Mouse (Mus musculus): ENCODE data around the gene Plxnb3. TPM values are rescaled to one million over a fixed set of nuclear protein-coding genes. Genes with fewer than 3 reads are reported as not detected.
A peak's percentile ranks its signal among the peaks of the same experiment; 100 is the strongest.
"Not testable (repeated sequence)": the region's sequence is repeated elsewhere in the genome, so short reads cannot be mapped to it uniquely, and the experiment has no call there.

Plxnb3 gene
- polyA plus RNA-seq, 1 experiment from 2014 or later, result 0.12 TPM

DNA sequence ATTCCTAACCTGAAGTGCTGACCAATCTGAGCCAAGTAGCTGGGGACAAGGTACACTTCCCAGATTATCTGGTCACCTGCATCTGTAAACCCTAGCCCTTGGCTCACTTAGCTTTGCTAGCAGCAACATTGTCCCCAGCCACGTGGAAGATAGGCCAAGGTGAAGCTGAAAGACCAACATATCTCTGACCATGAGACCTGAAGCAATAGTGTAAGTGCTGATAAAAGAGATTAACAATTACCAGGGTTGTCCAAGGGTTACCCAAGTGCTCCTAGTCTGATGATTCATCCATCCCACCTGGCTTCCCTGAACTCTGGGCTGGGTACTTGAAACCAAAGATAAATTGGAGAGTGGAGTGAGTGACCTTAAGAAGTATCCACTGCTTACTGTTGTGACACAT is 26.0 kb upstream of the Plxnb3 start:
- ATAC-seq (ENCODE audit: low FRiP score, low TSS enrichment), result no peak

DNA sequence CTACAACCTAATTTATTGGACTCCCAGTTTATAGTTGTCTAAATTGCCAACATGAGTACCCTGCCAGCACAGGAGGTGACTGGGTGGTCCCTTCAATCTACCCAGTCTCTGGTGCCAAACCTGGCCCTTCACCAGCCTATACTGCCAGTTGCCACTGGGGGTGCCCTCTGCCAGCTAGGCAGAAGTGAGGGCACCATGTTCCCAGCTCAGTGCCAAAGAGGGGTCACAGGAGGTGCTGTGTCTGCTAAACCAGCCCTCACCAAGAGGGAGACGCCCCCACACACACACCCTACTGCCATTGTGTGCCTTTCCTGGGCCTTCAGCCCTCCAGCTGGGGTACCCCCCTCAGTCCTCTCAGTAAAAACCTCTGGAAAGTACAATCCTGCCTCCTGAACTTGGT is 18.7 kb upstream of the Plxnb3 start:
- Histone ChIP-seq H3K4me2 (ENCODE audit: low read length) (no peak overlapping the region), H3K4me1 (ENCODE audit: control insufficient read depth, insufficient read depth, low read length) (no peaks in the 10 kb centered on the region), H3K27me3 (ENCODE audit: control insufficient read depth, insufficient read depth, low read length) (no peaks in the 10 kb centered on the region), H3K27ac (replicated peaks; ENCODE audit: low read depth, low read length) (no peak overlapping the region), H3K36me3 (ENCODE audit: control insufficient read depth, insufficient read depth, low read length) (no peaks in the 10 kb centered on the region), H3K4me3 (replicated peaks; ENCODE audit: low read depth, low read length) (no peak overlapping the region), H3K9me3 (ENCODE audit: control insufficient read depth, low read length) (no peaks in the 10 kb centered on the region), H3K9ac (replicated peaks; ENCODE audit: low read length) (no peak overlapping the region)
- 56% methylated on average over 1 of the region's 1 CpGs for WGBS
- ATAC-seq (ENCODE audit: low FRiP score, low TSS enrichment), result no peak
- no peak for DNase-seq

More for the DNA sequence above, 26.0 kb upstream of the Plxnb3 start:
- Histone ChIP-seq H3K9ac (replicated peaks; ENCODE audit: low read length) (no peak overlapping the region), H3K27me3 (ENCODE audit: control insufficient read depth, insufficient read depth, low read length) (no peaks in the 10 kb centered on the region), H3K4me3 (replicated peaks; ENCODE audit: low read depth, low read length) (no peak overlapping the region), H3K36me3 (ENCODE audit: control insufficient read depth, insufficient read depth, low read length) (peaks cover 12% of the 10 kb centered on the region; the same call in 1 of the 2 replicates), H3K27ac (replicated peaks; ENCODE audit: low read depth, low read length) (no peak overlapping the region), H3K4me2 (ENCODE audit: low read length) (no peak overlapping the region), H3K4me1 (ENCODE audit: control insufficient read depth, insufficient read depth, low read length) (no peaks in the 10 kb centered on the region), H3K9me3 (ENCODE audit: control insufficient read depth, low read length) (no peaks in the 10 kb centered on the region)
- no peak for DNase-seq
- 54% methylated on average over 1 of the region's 1 CpGs for WGBS

DNA sequence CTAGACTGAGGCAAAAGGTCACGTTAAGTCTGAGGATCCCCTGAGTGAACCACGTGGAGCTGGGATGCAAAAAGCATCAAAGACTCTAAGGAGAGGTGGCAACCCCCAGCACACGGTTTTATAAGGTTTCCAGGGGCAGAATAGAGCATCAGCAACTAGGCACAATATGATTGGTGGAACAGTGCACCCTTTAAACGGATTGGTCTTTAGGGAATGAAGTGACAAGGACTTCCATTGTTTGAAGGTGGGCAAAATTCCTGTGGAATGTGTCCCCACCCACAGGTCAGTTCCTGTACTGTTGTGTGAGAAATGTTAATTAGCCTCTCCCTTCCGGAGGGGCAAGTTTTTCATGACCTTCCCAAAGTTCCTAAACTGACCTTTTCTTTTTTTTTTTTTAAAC is 17.7 kb upstream of the Plxnb3 start:
- H3K9me3 ChIP-seq (ENCODE audit: control insufficient read depth, low read length), result no peaks in the 10 kb centered on the region
- 63% methylated on average over 5 of the region's 5 CpGs for WGBS
- H3K27ac ChIP-seq (replicated peaks; ENCODE audit: low read depth, low read length), result no peak overlapping the region
- ATAC-seq (ENCODE audit: low FRiP score, low TSS enrichment), result no peak
- no peak overlapping the region for H3K4me3 ChIP-seq (replicated peaks; ENCODE audit: low read depth, low read length)
- no peak overlapping the region for H3K9ac ChIP-seq (replicated peaks; ENCODE audit: low read length)
- no peak for DNase-seq
- H3K4me1 ChIP-seq (ENCODE audit: control insufficient read depth, insufficient read depth, low read length), result no peaks in the 10 kb centered on the region
- H3K4me2 ChIP-seq (ENCODE audit: low read length), result no peak overlapping the region
- H3K27me3 ChIP-seq (ENCODE audit: control insufficient read depth, insufficient read depth, low read length), result no peaks in the 10 kb centered on the region
- no peaks in the 10 kb centered on the region for H3K36me3 ChIP-seq (ENCODE audit: control insufficient read depth, insufficient read depth, low read length)

DNA sequence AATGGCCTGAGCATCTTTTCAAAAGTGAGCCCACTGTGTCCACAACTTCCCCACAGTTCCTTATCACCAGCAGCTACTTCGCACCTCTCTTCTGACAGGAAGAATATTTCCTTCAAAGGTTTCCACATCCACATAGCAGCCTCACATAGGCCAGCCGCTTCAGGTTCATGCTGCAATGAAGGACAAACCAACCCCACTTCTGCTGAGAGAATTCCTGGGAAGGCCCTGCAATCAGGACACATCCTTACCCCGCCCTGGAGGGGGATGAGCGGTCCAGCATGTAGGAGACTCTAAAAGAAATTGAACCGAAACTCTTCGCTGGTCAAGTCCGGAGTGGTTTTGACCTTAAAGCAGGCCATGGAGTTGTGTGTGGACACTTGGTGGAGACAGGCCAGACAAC is 17.0 kb upstream of the Plxnb3 start:
- H3K9ac ChIP-seq (replicated peaks; ENCODE audit: low read length); H3K4me1 ChIP-seq (ENCODE audit: control insufficient read depth, insufficient read depth, low read length); H3K27ac ChIP-seq (replicated peaks; ENCODE audit: low read depth, low read length); H3K4me2 ChIP-seq (ENCODE audit: low read length); DNase-seq; ATAC-seq (ENCODE audit: low FRiP score, low TSS enrichment); H3K4me3 ChIP-seq (replicated peaks; ENCODE audit: low read depth, low read length); H3K9me3 ChIP-seq (ENCODE audit: control insufficient read depth, low read length); H3K27me3 ChIP-seq (ENCODE audit: control insufficient read depth, insufficient read depth, low read length); H3K36me3 ChIP-seq (ENCODE audit: control insufficient read depth, insufficient read depth, low read length): not testable (repeated sequence)
- WGBS, result 89% methylated on average over 7 of the region's 7 CpGs

DNA sequence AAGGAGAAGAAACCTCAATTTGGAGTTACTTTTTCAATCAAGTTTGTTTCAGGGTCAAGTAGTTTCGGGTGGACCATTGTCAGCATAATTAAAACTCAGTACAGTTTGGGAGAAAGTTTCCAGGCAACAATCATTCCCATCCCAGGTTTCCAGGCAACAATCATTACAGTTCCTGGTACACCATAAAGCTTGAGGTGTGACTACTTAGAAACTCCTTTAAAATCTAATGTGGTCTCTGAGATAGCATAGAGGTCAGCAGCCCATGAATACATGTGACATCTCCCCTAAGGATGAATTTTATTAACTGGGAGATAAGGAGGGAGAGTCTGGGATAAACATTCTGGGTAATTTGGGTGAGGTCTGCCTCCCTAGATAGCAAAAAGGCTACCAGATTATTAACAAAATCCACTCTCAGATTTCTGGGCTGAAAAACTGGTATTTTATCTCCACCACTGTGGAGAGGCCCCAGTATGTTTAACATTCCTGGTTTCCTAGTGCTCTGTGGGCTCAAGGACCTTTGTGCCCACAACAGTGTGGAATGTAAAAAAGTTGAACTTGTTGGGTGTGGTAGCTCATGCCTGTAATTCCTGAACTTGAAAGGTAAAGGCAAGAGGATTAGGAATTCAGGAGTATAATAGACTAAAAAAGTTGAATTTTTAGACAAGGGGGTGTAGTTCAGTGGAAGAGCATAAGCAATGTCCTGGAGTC is 12.0 kb upstream of the Plxnb3 start:
- no peaks in the 10 kb centered on the region for H3K36me3 ChIP-seq (ENCODE audit: control insufficient read depth, insufficient read depth, low read length)
- no peaks in the 10 kb centered on the region for H3K9me3 ChIP-seq (ENCODE audit: control insufficient read depth, low read length)
- no peaks in the 10 kb centered on the region for H3K27me3 ChIP-seq (ENCODE audit: control insufficient read depth, insufficient read depth, low read length)
- H3K4me2 ChIP-seq (ENCODE audit: low read length), result no peak overlapping the region
- H3K9ac ChIP-seq (replicated peaks; ENCODE audit: low read length), result no peak overlapping the region
- H3K4me1 ChIP-seq (ENCODE audit: control insufficient read depth, insufficient read depth, low read length), result no peaks in the 10 kb centered on the region
- H3K4me3 ChIP-seq (replicated peaks; ENCODE audit: low read depth, low read length), result no peak overlapping the region
- H3K27ac ChIP-seq (replicated peaks; ENCODE audit: low read depth, low read length), result no peak overlapping the region
- 84% methylated on average over 1 of the region's 1 CpGs for WGBS
- no peak for DNase-seq
- no peak for ATAC-seq (ENCODE audit: low FRiP score, low TSS enrichment)

DNA sequence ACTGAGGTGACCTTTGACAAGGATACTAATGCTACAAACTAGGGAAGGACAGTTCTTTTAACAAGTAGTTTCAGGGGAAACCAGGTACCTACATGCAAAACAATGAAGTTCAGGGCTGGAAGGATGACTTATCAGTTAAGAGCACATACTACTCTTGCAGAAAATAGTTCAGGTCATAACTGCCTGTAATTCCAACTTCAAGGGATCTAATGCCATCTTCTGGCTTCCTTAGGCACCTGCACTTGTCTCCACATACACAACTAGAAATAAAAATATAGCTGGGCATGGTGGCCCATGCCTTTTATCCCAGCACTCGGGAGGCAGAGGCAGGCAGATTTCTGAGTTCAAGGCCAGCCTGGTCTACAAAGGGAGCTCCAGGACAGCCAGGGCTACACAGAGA is 7.9 kb upstream of the Plxnb3 start:
- H3K4me2 ChIP-seq (ENCODE audit: low read length), result no peak overlapping the region
- no peak for DNase-seq
- no peak overlapping the region for H3K27ac ChIP-seq (replicated peaks; ENCODE audit: low read depth, low read length)
- H3K9me3 ChIP-seq (ENCODE audit: control insufficient read depth, low read length), result no peaks in the 10 kb centered on the region
- H3K27me3 ChIP-seq (ENCODE audit: control insufficient read depth, insufficient read depth, low read length), result no peaks in the 10 kb centered on the region
- H3K4me1 ChIP-seq (ENCODE audit: control insufficient read depth, insufficient read depth, low read length), result no peaks in the 10 kb centered on the region
- ATAC-seq (ENCODE audit: low FRiP score, low TSS enrichment), result no peak
- H3K9ac ChIP-seq (replicated peaks; ENCODE audit: low read length), result no peak overlapping the region
- H3K4me3 ChIP-seq (replicated peaks; ENCODE audit: low read depth, low read length), result no peak overlapping the region
- 96% methylated on average over 1 of the region's 1 CpGs for WGBS
- H3K36me3 ChIP-seq (ENCODE audit: control insufficient read depth, insufficient read depth, low read length), result no peaks in the 10 kb centered on the region

DNA sequence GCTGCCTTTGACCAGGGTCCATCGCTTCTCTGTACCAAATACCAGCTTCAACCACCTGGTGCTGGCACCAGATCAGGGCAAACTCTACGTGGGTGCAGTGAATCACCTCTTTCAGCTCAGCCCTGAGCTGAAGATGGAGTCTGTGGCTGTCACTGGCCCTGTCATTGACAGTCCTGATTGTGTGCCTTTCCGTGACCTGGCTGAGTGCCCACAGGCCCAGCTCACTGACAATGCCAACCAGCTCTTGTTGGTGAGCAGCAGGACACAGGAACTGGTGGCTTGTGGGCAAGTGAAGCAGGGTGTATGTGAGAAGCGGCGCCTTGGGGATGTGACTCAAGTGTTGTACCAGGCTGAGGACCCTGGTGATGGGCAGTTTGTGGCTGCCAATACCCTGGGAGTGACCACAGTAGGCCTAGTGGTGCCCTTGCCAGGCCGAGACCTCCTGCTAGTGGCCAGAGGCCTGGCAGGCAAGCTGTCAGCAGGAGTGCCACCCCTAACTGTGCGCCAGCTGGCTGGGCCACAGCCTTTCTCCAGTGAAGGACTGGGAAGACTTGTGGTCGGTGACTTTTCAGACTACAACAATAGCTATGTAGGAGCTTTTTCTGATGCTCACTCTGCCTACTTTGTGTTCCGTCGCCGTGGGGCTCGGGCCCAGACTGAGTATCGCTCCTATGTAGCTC is 1.9 kb downstream of the Plxnb3 start:
- peak; percentile 9 for DNase-seq
- Histone ChIP-seq H3K4me2 (ENCODE audit: low read length) (no peak overlapping the region), H3K4me1 (ENCODE audit: control insufficient read depth, insufficient read depth, low read length) (no peaks in the 10 kb centered on the region), H3K36me3 (ENCODE audit: control insufficient read depth, insufficient read depth, low read length) (no peaks in the 10 kb centered on the region), H3K9me3 (ENCODE audit: control insufficient read depth, low read length) (no peaks in the 10 kb centered on the region), H3K27ac (replicated peaks; ENCODE audit: low read depth, low read length) (no peak overlapping the region), H3K4me3 (replicated peaks; ENCODE audit: low read depth, low read length) (no peak overlapping the region), H3K27me3 (ENCODE audit: control insufficient read depth, insufficient read depth, low read length) (no peaks in the 10 kb centered on the region), H3K9ac (replicated peaks; ENCODE audit: low read length) (no peak overlapping the region)
- ATAC-seq (ENCODE audit: low FRiP score, low TSS enrichment), result no peak
- WGBS, result 84% methylated on average over 13 of the region's 13 CpGs

DNA sequence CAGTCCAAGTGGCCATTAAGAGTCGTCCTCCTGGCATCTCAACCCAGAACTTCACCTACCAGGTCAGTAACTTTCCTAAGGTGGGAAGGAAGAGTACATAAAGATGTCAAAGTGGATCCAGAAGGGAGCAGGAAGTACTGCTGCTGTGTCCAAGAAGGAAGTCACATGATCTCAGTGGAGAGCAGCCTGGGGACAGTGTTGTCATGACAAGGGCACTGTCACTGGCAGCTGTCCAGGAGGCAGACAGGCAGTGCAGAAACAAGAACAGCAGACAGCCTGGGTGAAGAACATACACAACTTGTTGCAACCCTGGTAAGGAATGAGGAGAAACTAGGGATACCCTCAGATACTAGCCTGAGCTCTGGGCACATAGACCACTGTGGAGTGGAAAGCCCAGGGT is 8.4 kb downstream of the Plxnb3 start:
- 67% methylated on average over 1 of the region's 1 CpGs for WGBS
- no peak for ATAC-seq (ENCODE audit: low FRiP score, low TSS enrichment)

DNA sequence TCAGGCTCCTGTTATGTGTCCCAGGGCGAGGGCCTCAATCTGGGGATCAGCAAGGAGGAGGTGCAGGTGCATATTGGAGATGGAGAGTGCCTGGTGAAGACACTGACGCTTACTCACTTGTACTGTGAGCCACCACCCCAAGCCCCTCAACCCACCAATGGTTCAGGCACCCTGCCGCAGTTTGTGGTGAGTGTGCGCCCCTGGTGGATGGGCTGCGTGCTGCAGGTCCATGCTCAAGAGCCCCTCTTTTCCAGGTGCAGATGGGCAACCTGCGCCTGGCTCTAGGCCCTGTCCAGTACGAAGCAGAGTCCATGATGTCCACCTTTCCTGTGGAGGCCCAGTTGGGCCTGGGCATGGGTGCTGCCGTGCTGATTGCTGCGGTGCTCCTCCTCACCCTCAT is 10.4 kb downstream of the Plxnb3 start:
- Histone ChIP-seq H3K9me3 (ENCODE audit: control insufficient read depth, low read length) (no peaks in the 10 kb centered on the region), H3K27me3 (ENCODE audit: control insufficient read depth, insufficient read depth, low read length) (no peaks in the 10 kb centered on the region), H3K36me3 (ENCODE audit: control insufficient read depth, insufficient read depth, low read length) (no peaks in the 10 kb centered on the region), H3K4me3 (replicated peaks; ENCODE audit: low read depth, low read length) (no peak overlapping the region), H3K4me2 (ENCODE audit: low read length) (no peak overlapping the region), H3K4me1 (ENCODE audit: control insufficient read depth, insufficient read depth, low read length) (no peaks in the 10 kb centered on the region), H3K27ac (replicated peaks; ENCODE audit: low read depth, low read length) (no peak overlapping the region), H3K9ac (replicated peaks; ENCODE audit: low read length) (no peak overlapping the region)
- ATAC-seq (ENCODE audit: low FRiP score, low TSS enrichment) (no peak), DNase-seq (no peak)
- 65% methylated on average over 9 of the region's 9 CpGs for WGBS

More for the DNA sequence above, 8.4 kb downstream of the Plxnb3 start:
- Histone ChIP-seq H3K4me3 (replicated peaks; ENCODE audit: low read depth, low read length) (no peak overlapping the region), H3K36me3 (ENCODE audit: control insufficient read depth, insufficient read depth, low read length) (no peaks in the 10 kb centered on the region), H3K27ac (replicated peaks; ENCODE audit: low read depth, low read length) (no peak overlapping the region), H3K4me1 (ENCODE audit: control insufficient read depth, insufficient read depth, low read length) (no peaks in the 10 kb centered on the region), H3K9ac (replicated peaks; ENCODE audit: low read length) (no peak overlapping the region), H3K4me2 (ENCODE audit: low read length) (no peak overlapping the region), H3K27me3 (ENCODE audit: control insufficient read depth, insufficient read depth, low read length) (no peaks in the 10 kb centered on the region), H3K9me3 (ENCODE audit: control insufficient read depth, low read length) (no peaks in the 10 kb centered on the region)
- no peak for DNase-seq

Data from midbrain, embryonic 14.5 days (tissue).